8 mouse cellular contexts compared by ENCODE assay signal in the genomic region with DNA sequence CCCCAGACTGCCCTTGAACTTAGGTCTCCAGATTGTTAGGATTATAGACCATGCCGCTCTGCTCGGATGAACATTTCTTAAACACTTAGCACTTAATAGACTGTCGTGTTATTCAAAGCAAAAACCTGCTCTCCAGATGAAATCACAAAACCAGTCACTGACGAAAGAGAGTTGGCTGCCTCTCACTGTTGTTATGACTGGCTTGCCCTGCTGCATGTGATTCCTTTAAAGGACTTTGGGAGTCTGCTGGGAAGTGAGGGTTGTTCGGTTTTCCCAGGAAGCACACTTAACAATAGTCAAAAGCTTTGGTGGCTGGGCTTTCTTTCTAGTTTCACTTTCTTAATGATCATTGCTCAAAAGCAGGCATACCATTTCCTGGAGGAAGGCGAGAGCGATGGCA.
A peak's percentile ranks its signal among the peaks of the same experiment; 100 is the strongest.
DNase-seq lines count a peak whose midpoint lies in the region; ATAC-seq lines count a peak whose summit lies in the region.

No protein-coding gene starts in this region.

- no peak overlapping the region for H3K4me2 ChIP-seq in forebrain, embryonic 14.5 days (ENCODE audit: low read length)
- no peak overlapping the region for H3K4me2 ChIP-seq in forebrain, embryonic 11.5 days (ENCODE audit: low read depth, low read length, severe bottlenecking)
- peak overlapping the region; percentile 27 for H3K4me2 ChIP-seq in embryonic facial prominence, embryonic 14.5 days (ENCODE audit: low read depth, low read length)
- peak overlapping the region; percentile 46 for H3K4me2 ChIP-seq in intestine, embryonic 15.5 days (replicated peaks)
- peak overlapping the region; percentile 45 for H3K4me2 ChIP-seq in lung, embryonic 15.5 days

- no peaks in the 10 kb centered on the region for H3K36me3 ChIP-seq in forebrain, embryonic 14.5 days (ENCODE audit: control insufficient read depth, insufficient read depth, low read length)
- no peaks in the 10 kb centered on the region for H3K36me3 ChIP-seq in forebrain, embryonic 11.5 days (ENCODE audit: control insufficient read depth, insufficient read depth, low read length)
- no peaks in the 10 kb centered on the region for H3K36me3 ChIP-seq in embryonic facial prominence, embryonic 14.5 days (ENCODE audit: control insufficient read depth, insufficient read depth, low read length)
- H3K36me3 ChIP-seq in intestine, embryonic 15.5 days, result no peaks in the 10 kb centered on the region
- no peaks in the 10 kb centered on the region for H3K36me3 ChIP-seq in lung, embryonic 15.5 days

- ATAC-seq in forebrain, embryonic 14.5 days, result peak; percentile 19; the same call in 1 of the 2 replicates
- ATAC-seq in forebrain, embryonic 11.5 days (replicated peaks; ENCODE audit: low FRiP score), result no peak
- ATAC-seq in embryonic facial prominence, embryonic 14.5 days (ENCODE audit: low read depth), result 0 out of 2 replicates have a peak, but pooled peaks have one; percentile 16
- ATAC-seq in intestine, embryonic 15.5 days, result peak; percentile 65
- peak; percentile 90; the same call in 1 of the 2 replicates for ATAC-seq in lung, embryonic 15.5 days (ENCODE audit: borderline replicate concordance, extremely low read depth, low FRiP score, low TSS enrichment)
- ATAC-seq in erythroid progenitor cell, adult 5-6 weeks (replicated peaks; ENCODE audit: low FRiP score, poor library complexity, severe bottlenecking), result no peak

- peaks cover 8% of the 10 kb centered on the region; the same call in 1 of the 2 replicates for H3K4me1 ChIP-seq in forebrain, embryonic 14.5 days (ENCODE audit: control insufficient read depth, insufficient read depth, low read length)
- no peaks in the 10 kb centered on the region for H3K4me1 ChIP-seq in forebrain, embryonic 11.5 days (replicated peaks; ENCODE audit: control insufficient read depth, insufficient read depth, low read length)
- H3K4me1 ChIP-seq in embryonic facial prominence, embryonic 14.5 days (ENCODE audit: control insufficient read depth, insufficient read depth, low read length), result peaks cover 13% of the 10 kb centered on the region
- peaks cover 13% of the 10 kb centered on the region for H3K4me1 ChIP-seq in intestine, embryonic 15.5 days (replicated peaks)
- peaks cover 23% of the 10 kb centered on the region for H3K4me1 ChIP-seq in lung, embryonic 15.5 days

- H3K27ac ChIP-seq in forebrain, embryonic 14.5 days (ENCODE audit: low read depth, low read length), result no peak overlapping the region
- H3K27ac ChIP-seq in forebrain, embryonic 11.5 days (ENCODE audit: low read depth, low read length), result no peak overlapping the region
- H3K27ac ChIP-seq in embryonic facial prominence, embryonic 14.5 days (replicated peaks; ENCODE audit: low read depth, low read length), result no peak overlapping the region; the same call in 1 of the 2 replicates
- H3K27ac ChIP-seq in intestine, embryonic 15.5 days, result peak overlapping the region; percentile 81
- H3K27ac ChIP-seq in lung, embryonic 15.5 days, result peak overlapping the region; percentile 80

- H3K27me3 ChIP-seq in forebrain, embryonic 14.5 days (replicated peaks; ENCODE audit: control insufficient read depth, insufficient read depth, low read length), result no peaks in the 10 kb centered on the region
- H3K27me3 ChIP-seq in forebrain, embryonic 11.5 days (ENCODE audit: control insufficient read depth, insufficient read depth, low read length), result no peaks in the 10 kb centered on the region
- H3K27me3 ChIP-seq in embryonic facial prominence, embryonic 14.5 days (replicated peaks; ENCODE audit: control insufficient read depth, insufficient read depth, low read length), result no peaks in the 10 kb centered on the region
- H3K27me3 ChIP-seq in intestine, embryonic 15.5 days (replicated peaks), result no peaks in the 10 kb centered on the region
- no peaks in the 10 kb centered on the region for H3K27me3 ChIP-seq in lung, embryonic 15.5 days

- no peaks in the 10 kb centered on the region for H3K9me3 ChIP-seq in forebrain, embryonic 14.5 days (replicated peaks; ENCODE audit: control insufficient read depth, low read length)
- no peaks in the 10 kb centered on the region for H3K9me3 ChIP-seq in forebrain, embryonic 11.5 days (ENCODE audit: control insufficient read depth, low read length)
- H3K9me3 ChIP-seq in embryonic facial prominence, embryonic 14.5 days (ENCODE audit: control insufficient read depth, low read length), result no peaks in the 10 kb centered on the region
- H3K9me3 ChIP-seq in intestine, embryonic 15.5 days, result no peaks in the 10 kb centered on the region
- no peaks in the 10 kb centered on the region for H3K9me3 ChIP-seq in lung, embryonic 15.5 days

- no peak overlapping the region for H3K9ac ChIP-seq in forebrain, embryonic 14.5 days (ENCODE audit: low read length)
- H3K9ac ChIP-seq in forebrain, embryonic 11.5 days (ENCODE audit: low read length), result no peak overlapping the region
- peak overlapping the region; percentile 26; the same call in 1 of the 2 replicates for H3K9ac ChIP-seq in embryonic facial prominence, embryonic 14.5 days (ENCODE audit: low read depth, low read length)
- no peak overlapping the region for H3K9ac ChIP-seq in intestine, embryonic 15.5 days
- H3K9ac ChIP-seq in lung, embryonic 15.5 days, result no peak overlapping the region

- WGBS in forebrain, embryonic 14.5 days, result 41% methylated on average over 7 of the region's 7 CpGs
- 61% methylated on average over 7 of the region's 7 CpGs for WGBS in forebrain, embryonic 11.5 days
- 32% methylated on average over 7 of the region's 7 CpGs for WGBS in embryonic facial prominence, embryonic 14.5 days
- 20% methylated on average over 7 of the region's 7 CpGs for WGBS in intestine, embryonic 15.5 days
- WGBS in lung, embryonic 15.5 days, result 18% methylated on average over 7 of the region's 7 CpGs

- peak; percentile 57 for DNase-seq in forebrain, embryonic 14.5 days (ENCODE audit: low spot score)
- no peak for DNase-seq in forebrain, embryonic 11.5 days (ENCODE audit: low spot score)
- peak; percentile 16 for DNase-seq in A20 (ENCODE audit: low read depth, low spot score)
- peak; percentile 75 for DNase-seq in embryonic facial prominence, embryonic 14.5 days (ENCODE audit: low spot score)
- DNase-seq in cerebellum, postnatal 10 days, result no peak

- no peak overlapping the region for H3K4me3 ChIP-seq in forebrain, embryonic 14.5 days (ENCODE audit: low read depth, low read length)
- no peak overlapping the region for H3K4me3 ChIP-seq in forebrain, embryonic 11.5 days (ENCODE audit: low read depth, low read length)
- H3K4me3 ChIP-seq in embryonic facial prominence, embryonic 14.5 days (ENCODE audit: low read depth, low read length), result peak overlapping the region; percentile 2; the same call in 1 of the 2 replicates
- no peak overlapping the region; the same call in 1 of the 2 replicates for H3K4me3 ChIP-seq in intestine, embryonic 15.5 days (replicated peaks)
- H3K4me3 ChIP-seq in lung, embryonic 15.5 days, result peak overlapping the region; percentile 21

Comparison
In these comparisons a context has a peak if more than half of its experiments do, and no peak if none do; other contexts are left out.
1. ATAC-seq: peak in forebrain, embryonic 14.5 days (single experiment), embryonic facial prominence, embryonic 14.5 days (single experiment), intestine, embryonic 15.5 days (single experiment) and lung, embryonic 15.5 days (single experiment); none in forebrain, embryonic 11.5 days (single experiment) and erythroid progenitor cell, adult 5-6 weeks (single experiment).
2. DNase-seq: peak in forebrain, embryonic 14.5 days (single experiment), A20 (single experiment) and embryonic facial prominence, embryonic 14.5 days (single experiment); none in forebrain, embryonic 11.5 days (single experiment) and cerebellum, postnatal 10 days (0 of 2).
3. H3K27ac ChIP-seq: peak in intestine, embryonic 15.5 days (single experiment) and lung, embryonic 15.5 days (single experiment); none in forebrain, embryonic 14.5 days (single experiment), forebrain, embryonic 11.5 days (single experiment) and embryonic facial prominence, embryonic 14.5 days (single experiment).
4. H3K4me2 ChIP-seq: peak in embryonic facial prominence, embryonic 14.5 days (single experiment), intestine, embryonic 15.5 days (single experiment) and lung, embryonic 15.5 days (single experiment); none in forebrain, embryonic 14.5 days (single experiment) and forebrain, embryonic 11.5 days (single experiment).
5. H3K4me3 ChIP-seq: peak in embryonic facial prominence, embryonic 14.5 days (single experiment) and lung, embryonic 15.5 days (single experiment); none in forebrain, embryonic 14.5 days (single experiment), forebrain, embryonic 11.5 days (single experiment) and intestine, embryonic 15.5 days (single experiment).